Mouse (Mus musculus): ENCODE results near the gene Ptpn13.

The Ptpn13 gene

GRCm38 (mm10) chr5:103458411-103458810, 33.4 kb downstream of the Ptpn13 start:
- no peak for DNase-seq (ENCODE audit: low read depth, low spot score)

- no peak for DNase-seq (ENCODE audit: low read depth, low spot score)
Measured at GRCm38 (mm10) chr5:103458959-103459675, 34.1 kb downstream of the Ptpn13 start.

- DNase-seq (ENCODE audit: low read depth, low spot score), result no peak
Measured at GRCm38 (mm10) chr5:103460903-103461302, 35.9 kb downstream of the Ptpn13 start.

GRCm38 (mm10) chr5:103463661-103464219, 38.7 kb downstream of the Ptpn13 start:
- no peak for DNase-seq (ENCODE audit: low read depth, low spot score)

GRCm38 (mm10) chr5:103464329-103464728, 39.3 kb downstream of the Ptpn13 start:
- no peak for DNase-seq (ENCODE audit: low read depth, low spot score)

- DNase-seq (ENCODE audit: low read depth, low spot score), result no peak
Measured at GRCm38 (mm10) chr5:103464771-103465170, 39.8 kb downstream of the Ptpn13 start.

- DNase-seq (ENCODE audit: low read depth, low spot score), result no peak
Measured at GRCm38 (mm10) chr5:103472670-103473069, 47.7 kb downstream of the Ptpn13 start.

GRCm38 (mm10) chr5:103473467-103474096, 48.6 kb downstream of the Ptpn13 start:
- no peak for DNase-seq (ENCODE audit: low read depth, low spot score)

GRCm38 (mm10) chr5:103474259-103474658, 49.3 kb downstream of the Ptpn13 start:
- no peak for DNase-seq (ENCODE audit: low read depth, low spot score)

- DNase-seq (ENCODE audit: low read depth, low spot score), result no peak
Measured at GRCm38 (mm10) chr5:103475503-103475902, 50.5 kb downstream of the Ptpn13 start.

- no peak for DNase-seq (ENCODE audit: low read depth, low spot score)
Measured at GRCm38 (mm10) chr5:103479503-103479902, 54.5 kb downstream of the Ptpn13 start.

GRCm38 (mm10) chr5:103481222-103481621, 56.2 kb downstream of the Ptpn13 start:
- no peak for DNase-seq (ENCODE audit: low read depth, low spot score)

GRCm38 (mm10) chr5:103487001-103487400, 62.0 kb downstream of the Ptpn13 start:
- no peak for DNase-seq (ENCODE audit: low read depth, low spot score)

- no peak for DNase-seq (ENCODE audit: low read depth, low spot score)
Measured at GRCm38 (mm10) chr5:103490964-103491363, 66.0 kb downstream of the Ptpn13 start.

GRCm38 (mm10) chr5:103491788-103492187, 66.8 kb downstream of the Ptpn13 start:
- DNase-seq (ENCODE audit: low read depth, low spot score), result no peak

- DNase-seq (ENCODE audit: low read depth, low spot score), result no peak
Measured at GRCm38 (mm10) chr5:103497061-103497460, 72.1 kb downstream of the Ptpn13 start.

GRCm38 (mm10) chr5:103497480-103497879, 72.5 kb downstream of the Ptpn13 start:
- no peak for DNase-seq (ENCODE audit: low read depth, low spot score)

GRCm38 (mm10) chr5:103499305-103499704, 74.3 kb downstream of the Ptpn13 start:
- no peak for DNase-seq (ENCODE audit: low read depth, low spot score)

GRCm38 (mm10) chr5:103501076-103501475, 76.1 kb downstream of the Ptpn13 start:
- DNase-seq (ENCODE audit: low read depth, low spot score), result no peak

GRCm38 (mm10) chr5:103501839-103502238, 76.8 kb downstream of the Ptpn13 start:
- DNase-seq (ENCODE audit: low read depth, low spot score), result no peak

GRCm38 (mm10) chr5:103513162-103513561, 88.2 kb downstream of the Ptpn13 start:
- DNase-seq (ENCODE audit: low read depth, low spot score), result no peak

GRCm38 (mm10) chr5:103514441-103514840, 89.4 kb downstream of the Ptpn13 start:
- DNase-seq (ENCODE audit: low read depth, low spot score), result no peak

GRCm38 (mm10) chr5:103515876-103516275, 90.9 kb downstream of the Ptpn13 start:
- DNase-seq (ENCODE audit: low read depth, low spot score), result no peak
